Mouse (Mus musculus): Measurements from ENCODE around the gene Msx3. TPM values are rescaled to one million over a fixed set of nuclear protein-coding genes. Genes with fewer than 3 reads are reported as not detected.
A peak's percentile ranks its signal among the peaks of the same experiment; 100 is the strongest.

Gene Msx3
- polyA plus RNA-seq, 1 experiment from 2014 or later = 1.2 TPM

DNA sequence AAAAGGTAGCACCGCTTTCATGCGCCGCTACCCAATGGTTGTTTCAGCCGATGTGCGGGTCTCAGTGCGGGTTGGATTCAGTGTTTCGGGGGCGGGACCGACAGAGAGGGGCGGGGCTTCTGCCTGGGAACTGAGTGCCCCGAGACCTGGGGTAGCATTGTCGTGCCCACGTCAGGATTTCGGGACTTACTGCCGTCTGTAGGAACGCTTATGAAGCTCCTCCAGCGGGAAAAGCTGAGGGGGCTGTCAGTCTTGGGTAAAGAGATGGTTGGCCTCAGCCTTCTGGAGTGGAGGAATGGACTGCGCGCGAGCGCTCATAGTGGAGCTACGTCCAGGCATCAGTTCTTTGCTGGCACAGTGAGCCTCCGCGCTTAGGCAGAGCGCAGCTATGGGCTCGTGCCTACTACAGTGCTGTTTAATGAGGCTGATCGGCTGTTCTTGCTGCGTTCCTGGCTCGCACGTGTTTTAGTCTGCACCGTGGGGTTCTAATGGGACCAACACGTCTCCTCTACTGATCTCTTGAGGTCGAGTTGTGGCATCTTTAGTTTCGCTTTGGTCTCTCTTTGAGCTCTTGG is 313 bp upstream of the Msx3 start:
- Histone ChIP-seq H3K27ac (no peak overlapping the region), H3K4me1 (peaks cover 22% of the 10 kb centered on the region), H3K9me3 (no peaks in the 10 kb centered on the region), H3K9ac (no peak overlapping the region), H3K36me3 (replicated peaks) (no peaks in the 10 kb centered on the region), H3K27me3 (replicated peaks) (peaks cover 98% of the 10 kb centered on the region), H3K4me2 (peak overlapping the region; percentile 49), H3K4me3 (peak overlapping the region; percentile 33)
- peak; percentile 83 for ATAC-seq (replicated peaks)
- WGBS = under 1% methylated on average over 34 of the region's 34 CpGs

DNA sequence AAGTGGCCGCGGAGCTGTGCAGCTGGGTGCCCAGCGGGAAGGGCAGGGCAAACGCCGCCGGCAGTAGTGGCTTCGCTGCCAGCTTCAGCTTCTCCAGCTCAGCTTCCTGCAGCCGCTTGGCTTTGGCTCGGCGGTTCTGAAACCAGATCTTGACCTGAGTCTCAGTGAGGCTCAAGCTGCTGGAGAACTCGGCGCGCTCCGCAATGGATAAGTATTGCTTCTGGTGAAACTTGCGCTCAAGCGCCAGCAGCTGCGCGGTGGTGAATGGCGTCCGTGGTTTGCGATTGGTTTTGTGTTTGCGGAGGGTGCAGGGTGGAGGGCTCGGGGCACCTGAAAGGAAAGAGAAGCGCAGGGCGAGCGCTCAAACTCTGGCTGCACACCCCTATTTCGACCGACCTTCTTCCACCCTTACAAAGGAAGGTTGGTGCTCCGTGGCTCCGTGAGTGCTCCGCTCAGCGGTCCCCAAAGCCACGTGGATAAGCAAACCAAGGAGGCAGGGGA is 1.0 kb downstream of the Msx3 start:
- peaks cover 93% of the 10 kb centered on the region for H3K27me3 ChIP-seq (replicated peaks)
- 0 out of 2 replicates have a peak, but pooled peaks have one; percentile 16 for ATAC-seq (replicated peaks)
- H3K9me3 ChIP-seq = no peaks in the 10 kb centered on the region
- 1% methylated on average over 33 of the region's 33 CpGs for WGBS
- peak overlapping the region; percentile 49 for H3K4me2 ChIP-seq
- H3K4me3 ChIP-seq = peak overlapping the region; percentile 33
- H3K27ac ChIP-seq = no peak overlapping the region
- H3K4me1 ChIP-seq = peaks cover 22% of the 10 kb centered on the region
- H3K36me3 ChIP-seq (replicated peaks) = no peaks in the 10 kb centered on the region
- no peak overlapping the region for H3K9ac ChIP-seq

DNA sequence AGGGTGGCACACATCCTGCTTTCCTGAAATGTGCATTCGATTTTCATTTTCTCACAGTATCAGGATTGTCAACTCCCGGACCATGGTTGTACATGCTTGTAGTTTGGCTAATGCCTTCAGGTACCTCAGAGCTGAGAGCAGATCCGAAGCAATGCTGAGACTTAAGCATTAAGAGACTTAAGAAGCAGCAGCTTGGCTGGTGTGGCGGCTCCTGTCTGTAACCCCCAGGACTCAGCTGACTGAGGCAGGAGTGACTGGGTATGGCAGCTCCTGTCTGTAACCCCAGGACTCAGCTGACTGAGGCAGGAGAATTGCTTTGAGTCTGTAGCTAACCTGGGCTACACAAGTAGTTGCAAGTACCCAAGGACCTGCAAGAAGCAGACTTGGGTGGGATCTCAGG is 3.3 kb downstream of the Msx3 start:
- Histone ChIP-seq H3K4me3 (no peak overlapping the region), H3K27ac (no peak overlapping the region), H3K9ac (no peak overlapping the region), H3K36me3 (replicated peaks) (no peaks in the 10 kb centered on the region), H3K9me3 (no peaks in the 10 kb centered on the region), H3K27me3 (replicated peaks) (peaks cover 71% of the 10 kb centered on the region), H3K4me1 (peaks cover 22% of the 10 kb centered on the region), H3K4me2 (no peak overlapping the region)
- WGBS = 79% methylated on average over 4 of the region's 4 CpGs
- ATAC-seq (replicated peaks) = no peak

- Histone ChIP-seq H3K4me1 (peaks cover 3% of the 10 kb centered on the region), H3K4me2 (no peak overlapping the region), H3K9me3 (no peaks in the 10 kb centered on the region), H3K9ac (no peak overlapping the region), H3K27me3 (replicated peaks) (peaks cover 43% of the 10 kb centered on the region), H3K27ac (no peak overlapping the region), H3K4me3 (no peak overlapping the region), H3K36me3 (replicated peaks) (no peaks in the 10 kb centered on the region)
- no peak for ATAC-seq (replicated peaks)
- 62% methylated on average over 3 of the region's 3 CpGs for WGBS
These were observed 6.2 kb downstream of the Msx3 start for GRCm38 (mm10) chr7:140042728-140043127.

GRCm38 (mm10) chr7:140037171-140037555 is 11.7 kb downstream of the Msx3 start:
- H3K4me3 ChIP-seq = peak overlapping the region; percentile 91
- H3K9me3 ChIP-seq = no peaks in the 10 kb centered on the region
- peaks cover 7% of the 10 kb centered on the region; the same call in 1 of the 2 replicates for H3K36me3 ChIP-seq (replicated peaks)
- peak overlapping the region; percentile 88 for H3K9ac ChIP-seq
- H3K4me2 ChIP-seq = peak overlapping the region; percentile 92
- no peaks in the 10 kb centered on the region for H3K27me3 ChIP-seq (replicated peaks)
- no peak for ATAC-seq (replicated peaks)
- H3K27ac ChIP-seq = no peak overlapping the region
- H3K4me1 ChIP-seq = peaks cover 26% of the 10 kb centered on the region
- WGBS = 57% methylated on average over 3 of the region's 3 CpGs

DNA sequence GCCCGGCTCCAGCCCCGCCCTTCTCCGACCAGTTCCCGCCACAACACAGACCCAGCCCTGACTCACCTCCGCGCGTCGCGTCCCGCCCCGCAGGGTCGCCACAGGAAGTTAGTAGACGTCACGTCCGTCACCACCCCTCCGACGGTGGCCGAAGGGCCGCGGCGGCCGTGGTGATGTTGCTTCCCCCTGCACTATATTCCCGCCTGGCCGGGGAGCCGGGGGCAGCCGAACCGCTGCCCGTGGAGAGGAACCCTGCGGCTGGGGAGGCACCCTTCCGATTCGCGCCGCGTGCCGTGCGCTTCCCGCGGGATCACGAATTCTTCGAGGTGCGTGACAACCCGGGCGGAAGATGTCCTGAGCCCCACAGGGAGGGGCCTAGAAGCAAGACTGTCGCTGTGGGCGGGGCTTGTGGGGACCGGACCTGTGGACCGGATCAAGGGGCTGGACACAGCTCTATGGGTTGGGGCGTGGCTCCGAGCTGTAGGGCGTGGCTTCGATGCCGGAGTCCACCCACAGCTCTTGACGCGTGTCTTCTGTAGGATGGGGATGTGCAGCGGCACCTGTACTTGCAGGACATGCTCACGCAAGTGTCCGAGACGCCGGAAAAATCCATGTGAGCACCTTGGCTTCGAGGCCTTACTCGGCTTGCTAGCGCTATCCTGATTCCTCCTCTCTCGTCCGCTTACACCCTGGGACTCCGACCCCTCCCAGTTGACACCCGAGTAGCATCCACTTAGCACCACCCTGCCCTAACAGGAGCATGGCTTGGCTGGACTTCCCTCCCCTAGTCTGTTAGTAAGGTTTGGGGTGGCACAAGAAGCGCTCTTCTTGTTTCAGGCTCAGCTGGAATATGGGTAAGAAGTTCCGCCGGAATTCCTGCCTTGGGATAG is 12.4 kb downstream of the Msx3 start, which contains the start of the genes Zfp511 and Tubgcp2:
TSS of gene Zfp511 (plus strand) at position 111 of the 890 bp plus-strand sequence.
TSS of gene Tubgcp2 (minus strand) at position 389 of the 890 bp plus-strand sequence.
- H3K4me1 ChIP-seq = peaks cover 26% of the 10 kb centered on the region
- no peaks in the 10 kb centered on the region for H3K27me3 ChIP-seq (replicated peaks)
- peak within 1 kb of the TSS; percentile 94 for H3K27ac ChIP-seq
- no peaks in the 10 kb centered on the region for H3K9me3 ChIP-seq
- peak within 1 kb of the TSS; percentile 88 for H3K9ac ChIP-seq
- H3K4me3 ChIP-seq = peak within 1 kb of the TSS; percentile 91
- ATAC-seq (replicated peaks) = peak; percentile 96
- peak within 1 kb of the TSS; percentile 92 for H3K4me2 ChIP-seq
- H3K36me3 ChIP-seq (replicated peaks) = peaks cover 12% of the 10 kb centered on the region; the same call in 1 of the 2 replicates
- WGBS = 1% methylated on average over 69 of the region's 69 CpGs

GRCm38 (mm10) chr7:140035456-140035855 is 13.4 kb downstream of the Msx3 start:
- Histone ChIP-seq H3K4me3 (peak overlapping the region; percentile 91), H3K36me3 (replicated peaks) (peaks cover 22% of the 10 kb centered on the region), H3K4me1 (peaks cover 26% of the 10 kb centered on the region), H3K27ac (no peak overlapping the region), H3K4me2 (peak overlapping the region; percentile 92), H3K9ac (peak overlapping the region; percentile 88), H3K27me3 (replicated peaks) (no peaks in the 10 kb centered on the region), H3K9me3 (no peaks in the 10 kb centered on the region)
- no peak for ATAC-seq (replicated peaks)
- WGBS = 20% methylated on average over 7 of the region's 7 CpGs

GRCm38 (mm10) chr7:140033386-140033785 is 15.5 kb downstream of the Msx3 start:
- no peaks in the 10 kb centered on the region for H3K27me3 ChIP-seq (replicated peaks)
- no peak overlapping the region for H3K27ac ChIP-seq
- 98% methylated on average over 9 of the region's 9 CpGs for WGBS
- H3K4me2 ChIP-seq = no peak overlapping the region
- ATAC-seq (replicated peaks) = no peak
- H3K36me3 ChIP-seq (replicated peaks) = peaks cover 42% of the 10 kb centered on the region
- H3K4me3 ChIP-seq = no peak overlapping the region
- no peaks in the 10 kb centered on the region for H3K9me3 ChIP-seq
- no peak overlapping the region for H3K9ac ChIP-seq
- H3K4me1 ChIP-seq = peaks cover 26% of the 10 kb centered on the region

GRCm38 (mm10) chr7:140032366-140032765 is 16.5 kb downstream of the Msx3 start:
- Histone ChIP-seq H3K36me3 (replicated peaks) (peaks cover 47% of the 10 kb centered on the region), H3K27me3 (replicated peaks) (no peaks in the 10 kb centered on the region), H3K27ac (no peak overlapping the region), H3K4me2 (no peak overlapping the region), H3K4me3 (no peak overlapping the region), H3K9me3 (no peaks in the 10 kb centered on the region), H3K9ac (no peak overlapping the region), H3K4me1 (peaks cover 23% of the 10 kb centered on the region)
- ATAC-seq (replicated peaks) = no peak
- 97% methylated on average over 10 of the region's 10 CpGs for WGBS

DNA sequence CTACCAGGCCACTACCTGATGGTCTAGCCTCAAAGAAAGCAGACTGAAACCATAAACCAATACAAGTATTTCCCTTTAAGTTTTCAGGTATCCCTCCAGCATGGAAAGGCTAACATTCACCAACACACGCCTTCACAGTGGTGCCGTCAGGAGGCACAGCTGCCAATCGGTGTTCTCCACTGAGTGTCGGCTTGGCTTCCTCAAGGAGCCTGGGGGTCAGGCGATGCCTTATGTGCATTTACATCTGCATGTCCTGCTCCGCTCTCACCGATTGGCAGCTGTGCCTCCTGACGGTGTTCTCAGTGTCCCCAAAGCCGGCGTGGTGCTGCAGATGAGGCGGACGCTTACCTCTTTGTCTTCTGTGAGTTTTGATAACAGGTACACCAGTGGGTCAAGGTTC is 17.1 kb downstream of the Msx3 start:
- ATAC-seq (replicated peaks) = no peak
- Histone ChIP-seq H3K9ac (no peak overlapping the region), H3K4me1 (peaks cover 17% of the 10 kb centered on the region), H3K4me3 (no peak overlapping the region), H3K9me3 (no peaks in the 10 kb centered on the region), H3K27ac (no peak overlapping the region), H3K36me3 (replicated peaks) (peaks cover 47% of the 10 kb centered on the region), H3K4me2 (no peak overlapping the region), H3K27me3 (replicated peaks) (no peaks in the 10 kb centered on the region)
- 96% methylated on average over 12 of the region's 12 CpGs for WGBS

- Histone ChIP-seq H3K9me3 (no peaks in the 10 kb centered on the region), H3K4me2 (no peak overlapping the region), H3K27ac (no peak overlapping the region), H3K27me3 (replicated peaks) (no peaks in the 10 kb centered on the region), H3K36me3 (replicated peaks) (peaks cover 9% of the 10 kb centered on the region), H3K9ac (no peak overlapping the region), H3K4me1 (no peaks in the 10 kb centered on the region), H3K4me3 (no peak overlapping the region)
- no peak for ATAC-seq (replicated peaks)
- 96% methylated on average over 17 of the region's 17 CpGs for WGBS
These were observed 37.6 kb downstream of the Msx3 start for GRCm38 (mm10) chr7:140011336-140011735.

GRCm38 (mm10) chr7:140007781-140008180 is 41.1 kb downstream of the Msx3 start:
- no peak overlapping the region for H3K27ac ChIP-seq
- 96% methylated on average over 9 of the region's 9 CpGs for WGBS
- no peak overlapping the region for H3K9ac ChIP-seq
- H3K36me3 ChIP-seq (replicated peaks) = peaks cover 34% of the 10 kb centered on the region
- H3K4me1 ChIP-seq = no peaks in the 10 kb centered on the region
- no peak for ATAC-seq (replicated peaks)
- no peaks in the 10 kb centered on the region for H3K9me3 ChIP-seq
- no peak overlapping the region for H3K4me2 ChIP-seq
- H3K4me3 ChIP-seq = no peak overlapping the region
- H3K27me3 ChIP-seq (replicated peaks) = no peaks in the 10 kb centered on the region
